Comparison of ENCODE assay signal across 33 mouse cellular contexts in the genomic region with DNA sequence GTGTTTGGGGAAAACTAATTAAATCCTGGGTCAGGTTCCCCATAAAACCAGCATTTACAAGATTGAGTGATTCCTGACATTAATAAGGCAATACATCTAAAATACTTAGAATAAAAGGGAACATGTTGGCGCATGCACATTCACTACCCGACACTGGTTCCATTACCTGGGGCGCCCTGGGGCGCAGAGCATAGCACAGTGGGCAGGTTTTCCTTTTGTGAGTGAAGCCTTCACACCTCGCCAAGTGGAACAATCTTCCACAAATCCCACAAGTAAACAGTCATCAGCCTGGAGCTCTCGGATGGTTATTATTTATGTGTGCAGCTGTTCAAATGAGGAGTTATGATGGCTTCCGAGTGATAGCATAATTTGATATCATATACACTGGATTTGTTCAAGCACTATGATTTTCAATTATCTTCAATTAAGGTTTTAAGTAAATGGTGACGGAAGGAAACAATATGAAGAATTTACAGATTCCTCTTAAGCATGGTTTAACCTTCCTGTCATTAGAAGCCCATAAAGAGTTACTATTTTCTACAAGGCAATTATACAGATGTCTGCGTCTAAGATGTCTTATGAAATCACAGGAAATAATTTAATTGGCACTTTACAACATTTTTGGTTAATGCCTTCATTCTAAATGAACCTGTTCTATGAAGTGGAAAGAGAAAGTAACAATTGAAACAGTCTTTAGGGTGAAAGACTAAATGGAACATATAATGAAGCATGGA.
A peak's percentile ranks its signal among the peaks of the same experiment; 100 is the strongest.
DNase-seq lines count a peak whose midpoint lies in the region; ATAC-seq lines count a peak whose summit lies in the region.
"Had no signal": no experiment of that assay in that cellular context is flagged by ENCODE, and none has a peak within 500 bp of the region (broad histone marks: within the 10 kb centered on the region; RNA-seq: fewer than 3 reads in every experiment).

No protein-coding gene starts in this region.

- no peak overlapping the region for H3K27ac ChIP-seq in forebrain, embryonic 15.5 days (replicated peaks)
- H3K27ac ChIP-seq in forebrain, embryonic 12.5 days, result no peak overlapping the region
- no peak overlapping the region for H3K27ac ChIP-seq in neural tube, embryonic 14.5 days (ENCODE audit: low read depth, low read length)
- no peak overlapping the region for H3K27ac ChIP-seq in embryonic facial prominence, embryonic 14.5 days (replicated peaks; ENCODE audit: low read depth, low read length)
- H3K27ac ChIP-seq: hindbrain, embryonic 10.5 days; hindbrain, postnatal 0 days; limb, embryonic 12.5 days; liver, embryonic 13.5 days; midbrain, embryonic 15.5 days; neural tube, embryonic 13.5 days had no signal

- WGBS in forebrain, embryonic 15.5 days, result 82% methylated on average over 9 of the region's 9 CpGs
- 80% methylated on average over 9 of the region's 9 CpGs for WGBS in forebrain, embryonic 12.5 days
- 64% methylated on average over 9 of the region's 9 CpGs for WGBS in neural tube, embryonic 14.5 days
- 70% methylated on average over 9 of the region's 9 CpGs for WGBS in embryonic facial prominence, embryonic 14.5 days

- no peak overlapping the region for H3K4me2 ChIP-seq in forebrain, embryonic 15.5 days (replicated peaks)
- H3K4me2 ChIP-seq in forebrain, embryonic 12.5 days, result no peak overlapping the region
- no peak overlapping the region for H3K4me2 ChIP-seq in neural tube, embryonic 14.5 days (ENCODE audit: low read depth, low read length)
- no peak overlapping the region for H3K4me2 ChIP-seq in embryonic facial prominence, embryonic 14.5 days (ENCODE audit: low read depth, low read length)
- H3K4me2 ChIP-seq: limb, embryonic 12.5 days; liver, embryonic 13.5 days; midbrain, embryonic 15.5 days; neural tube, embryonic 13.5 days had no signal

- H3K4me3 ChIP-seq in forebrain, embryonic 15.5 days, result no peak overlapping the region
- H3K4me3 ChIP-seq in forebrain, embryonic 12.5 days (replicated peaks), result no peak overlapping the region
- H3K4me3 ChIP-seq in neural tube, embryonic 14.5 days (ENCODE audit: low read depth, low read length), result no peak overlapping the region
- no peak overlapping the region for H3K4me3 ChIP-seq in embryonic facial prominence, embryonic 14.5 days (ENCODE audit: low read depth, low read length)
- H3K4me3 ChIP-seq: erythroblast, embryonic 14.5 days; hindbrain, embryonic 10.5 days; limb, embryonic 12.5 days; liver, embryonic 13.5 days; megakaryocyte, embryonic 14.5 days; midbrain, embryonic 15.5 days; neural tube, embryonic 13.5 days had no signal

- no peaks in the 10 kb centered on the region for H3K9me3 ChIP-seq in forebrain, embryonic 15.5 days
- no peaks in the 10 kb centered on the region for H3K9me3 ChIP-seq in forebrain, embryonic 12.5 days
- H3K9me3 ChIP-seq in neural tube, embryonic 14.5 days (ENCODE audit: control insufficient read depth, low read length), result no peaks in the 10 kb centered on the region
- no peaks in the 10 kb centered on the region for H3K9me3 ChIP-seq in embryonic facial prominence, embryonic 14.5 days (ENCODE audit: control insufficient read depth, low read length)
- H3K9me3 ChIP-seq: hindbrain, embryonic 10.5 days; limb, embryonic 12.5 days; liver, embryonic 13.5 days; megakaryocyte, embryonic 14.5 days; midbrain, embryonic 15.5 days; neural tube, embryonic 13.5 days had no signal

- H3K27me3 ChIP-seq in forebrain, embryonic 15.5 days, result no peaks in the 10 kb centered on the region
- no peaks in the 10 kb centered on the region for H3K27me3 ChIP-seq in forebrain, embryonic 12.5 days
- no peaks in the 10 kb centered on the region for H3K27me3 ChIP-seq in neural tube, embryonic 14.5 days (ENCODE audit: control insufficient read depth, insufficient read depth, low read length)
- no peaks in the 10 kb centered on the region for H3K27me3 ChIP-seq in embryonic facial prominence, embryonic 14.5 days (replicated peaks; ENCODE audit: control insufficient read depth, insufficient read depth, low read length)
- H3K27me3 ChIP-seq: liver, embryonic 13.5 days; megakaryocyte, embryonic 14.5 days; midbrain, embryonic 15.5 days; neural tube, embryonic 13.5 days had no signal

- 0 out of 2 replicates have a peak, but pooled peaks have one; percentile 32 for ATAC-seq in forebrain, embryonic 15.5 days (replicated peaks)
- ATAC-seq in forebrain, embryonic 12.5 days (ENCODE audit: low FRiP score), result no peak
- peak; percentile 68; the same call in 1 of the 2 replicates for ATAC-seq in neural tube, embryonic 14.5 days (ENCODE audit: low read depth)
- peak; percentile 73 for ATAC-seq in embryonic facial prominence, embryonic 14.5 days (ENCODE audit: low read depth)
- ATAC-seq in erythroid progenitor cell, adult 5-6 weeks (replicated peaks; ENCODE audit: low FRiP score, poor library complexity, severe bottlenecking), result no peak
- ATAC-seq: activated CD4-positive, CD25-positive, alpha-beta regulatory T cell, adult 4 months; CD4-positive, CD25-positive, alpha-beta regulatory T cell, adult 4 months; forebrain, postnatal 0 days; hindbrain, postnatal 0 days; intestine, embryonic 16.5 days; lung, postnatal 0 days; midbrain, embryonic 15.5 days had no signal

- H3K36me3 ChIP-seq in forebrain, embryonic 15.5 days, result no peaks in the 10 kb centered on the region
- no peaks in the 10 kb centered on the region for H3K36me3 ChIP-seq in forebrain, embryonic 12.5 days (replicated peaks)
- H3K36me3 ChIP-seq in neural tube, embryonic 14.5 days (ENCODE audit: control insufficient read depth, insufficient read depth, low read length), result no peaks in the 10 kb centered on the region
- H3K36me3 ChIP-seq in embryonic facial prominence, embryonic 14.5 days (ENCODE audit: control insufficient read depth, insufficient read depth, low read length), result no peaks in the 10 kb centered on the region
- H3K36me3 ChIP-seq: hindbrain, embryonic 10.5 days; limb, embryonic 12.5 days; liver, embryonic 13.5 days; midbrain, embryonic 15.5 days; neural tube, embryonic 13.5 days had no signal

- intact Hi-C loops in left cerebral cortex, postnatal 10 days (cut with DNase I), result no loop called here

- peaks cover 7% of the 10 kb centered on the region; the same call in 1 of the 2 replicates for H3K4me1 ChIP-seq in forebrain, embryonic 15.5 days
- peaks cover 7% of the 10 kb centered on the region for H3K4me1 ChIP-seq in forebrain, embryonic 12.5 days
- no peaks in the 10 kb centered on the region for H3K4me1 ChIP-seq in neural tube, embryonic 14.5 days (ENCODE audit: control insufficient read depth, insufficient read depth, low read length)
- peaks cover 7% of the 10 kb centered on the region for H3K4me1 ChIP-seq in embryonic facial prominence, embryonic 14.5 days (ENCODE audit: control insufficient read depth, insufficient read depth, low read length)
- H3K4me1 ChIP-seq: liver, embryonic 13.5 days; megakaryocyte, embryonic 14.5 days had no signal

- no peak for DNase-seq in neural tube, embryonic 10.5 days (ENCODE audit: extremely low spot score, low spot score)
- DNase-seq in embryonic facial prominence, embryonic 14.5 days (ENCODE audit: low spot score), result peak; percentile 66
- no peak for DNase-seq in left cerebral cortex, postnatal 10 days (ENCODE audit: extremely low spot score in 1 of 2, low spot score in 2 of 2)
- DNase-seq in thymus, postnatal 10 days (ENCODE audit: low spot score in 2 of 2), result no peak
- DNase-seq: adrenal gland, adult 2 months; adrenal gland, postnatal 36 days; cerebellum, adult 2 months; cerebellum, postnatal 14 days; forebrain, postnatal 0 days; gastrocnemius, postnatal 14 days; heart, postnatal 14 days; kidney, adult 9 months; kidney, postnatal 10 days; layer of hippocampus, postnatal 36 days; liver, embryonic 13.5 days; lung, adult 18-20 months; lung, postnatal 4 days; thymus, postnatal 25 days had no signal

- H3K9ac ChIP-seq in forebrain, embryonic 15.5 days (replicated peaks), result no peak overlapping the region
- no peak overlapping the region for H3K9ac ChIP-seq in forebrain, embryonic 12.5 days
- no peak overlapping the region for H3K9ac ChIP-seq in neural tube, embryonic 14.5 days (replicated peaks; ENCODE audit: low read depth, low read length)
- H3K9ac ChIP-seq in embryonic facial prominence, embryonic 14.5 days (ENCODE audit: low read depth, low read length), result no peak overlapping the region
- H3K9ac ChIP-seq: forebrain, postnatal 0 days; limb, embryonic 12.5 days; liver, embryonic 13.5 days; midbrain, embryonic 15.5 days; neural tube, embryonic 13.5 days had no signal

Comparison
In these comparisons a context has a peak if more than half of its experiments do, and no peak if none do; other contexts are left out.
1. ATAC-seq: peak in forebrain, embryonic 15.5 days (single experiment), neural tube, embryonic 14.5 days (single experiment) and embryonic facial prominence, embryonic 14.5 days (single experiment); none in forebrain, embryonic 12.5 days (single experiment) and erythroid progenitor cell, adult 5-6 weeks (single experiment).